Mouse (Mus musculus): ENCODE data around the gene Dusp21. TPM values are rescaled to one million over a fixed set of nuclear protein-coding genes. Genes with fewer than 3 reads are reported as not detected.

The Dusp21 gene
- total RNA-seq, 2 experiments from 2014 or later, result not detected

DNA sequence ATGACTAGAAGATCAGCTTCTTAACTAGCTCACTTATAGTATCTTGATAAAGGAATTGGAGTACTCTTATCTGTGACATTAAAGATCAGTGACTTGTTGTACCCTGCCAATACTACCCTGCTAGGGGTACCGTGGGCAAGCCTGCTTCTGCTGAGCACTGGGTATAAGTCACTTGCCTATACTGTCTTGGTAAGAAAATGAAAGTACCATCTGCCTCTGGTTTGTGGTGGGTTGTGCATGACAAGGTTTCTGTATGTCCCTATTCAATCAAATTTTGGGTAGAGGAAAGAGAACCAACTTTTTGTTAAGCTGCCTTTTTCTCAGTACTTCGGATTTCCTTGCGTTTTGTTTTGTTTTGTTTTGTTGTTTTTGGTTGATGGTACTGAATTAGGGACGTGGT lies 32.1 kb downstream of the Dusp21 start:
- intact Hi-C loops (cut with DNase I), result no loop called here
- no peak for TF ChIP-seq CTCF (IDR thresholded peaks at IDR 0.05)
- no peak for DNase-seq (ENCODE audit: extremely low spot score in 1 of 2, low spot score in 2 of 2)
- Histone ChIP-seq H3K4me3 (no peak overlapping the region), H3K27ac (no peak overlapping the region)

DNA sequence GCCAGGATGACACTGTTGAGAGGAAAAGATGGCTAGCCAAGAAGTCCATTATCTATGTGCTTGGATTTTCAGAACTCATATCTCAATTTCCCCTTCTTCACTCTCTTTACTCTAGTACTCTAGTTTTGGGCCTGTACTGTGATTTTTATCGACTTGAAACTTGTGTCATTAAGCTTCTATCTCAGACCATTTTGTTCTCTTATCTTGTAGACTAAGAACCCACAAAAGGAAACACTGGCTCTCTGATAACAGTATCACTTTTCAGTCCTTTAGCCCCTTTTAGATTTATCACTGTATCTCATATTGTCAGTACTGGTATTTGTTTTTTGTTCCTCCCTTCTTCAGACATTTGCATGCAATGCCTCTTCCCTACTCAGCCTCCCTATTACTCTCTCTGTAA lies 33.8 kb downstream of the Dusp21 start:
- Histone ChIP-seq H3K4me3 (no peak overlapping the region), H3K27ac (no peak overlapping the region)
- TF ChIP-seq CTCF (IDR thresholded peaks at IDR 0.05), result no peak
- intact Hi-C loops (cut with DNase I), result no loop called here
- DNase-seq (ENCODE audit: extremely low spot score in 1 of 2, low spot score in 2 of 2), result no peak

DNA sequence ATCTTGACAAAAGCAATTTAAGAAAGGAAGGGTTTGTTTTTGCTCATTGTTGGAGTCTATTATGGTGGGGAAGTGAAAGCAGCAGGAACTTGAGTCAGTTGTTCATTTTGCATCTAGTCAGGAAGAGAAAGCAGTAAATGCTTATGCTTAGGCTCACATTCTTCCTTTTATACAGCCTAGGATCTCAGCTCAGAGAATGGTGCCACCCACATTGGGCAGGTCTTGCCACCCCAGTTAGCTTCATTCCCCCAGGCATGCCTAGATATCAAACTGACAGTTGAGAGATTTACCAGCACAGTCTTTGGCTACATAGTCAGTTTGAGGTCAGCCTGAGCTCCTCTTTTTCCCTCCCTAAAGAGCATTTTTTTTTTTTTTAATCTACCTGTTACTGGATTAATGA lies 41.5 kb downstream of the Dusp21 start:
- Histone ChIP-seq H3K27ac (no peak overlapping the region), H3K4me3 (no peak overlapping the region)
- TF ChIP-seq CTCF (IDR thresholded peaks at IDR 0.05), result no peak
- intact Hi-C loops (cut with DNase I), result no loop called here
- no peak for DNase-seq (ENCODE audit: extremely low spot score in 1 of 2, low spot score in 2 of 2)

DNA sequence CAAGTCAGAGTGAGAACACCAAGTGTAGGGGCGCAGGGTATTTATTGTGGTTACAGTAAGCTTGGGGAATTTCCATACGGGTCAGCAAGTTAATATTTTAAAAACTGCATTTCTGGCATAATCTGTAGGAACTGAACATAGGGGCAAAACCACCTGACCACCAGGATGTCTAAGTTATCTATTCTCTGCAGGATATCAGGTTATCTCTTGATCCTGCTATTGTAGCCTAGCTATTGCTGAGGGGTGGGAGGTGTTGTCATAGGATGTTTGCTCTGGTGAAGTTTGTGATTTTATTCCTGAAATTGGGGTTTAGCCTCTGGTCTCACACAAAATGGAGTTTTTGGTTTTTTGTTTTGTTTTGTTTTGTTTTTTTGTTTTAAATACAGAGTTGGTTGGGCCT lies 42.6 kb downstream of the Dusp21 start:
- TF ChIP-seq CTCF (IDR thresholded peaks at IDR 0.05), result no peak
- H3K27ac ChIP-seq, result no peak overlapping the region
- DNase-seq (ENCODE audit: extremely low spot score in 1 of 2, low spot score in 2 of 2), result no peak
- no peak overlapping the region for H3K4me3 ChIP-seq
- intact Hi-C loops (cut with DNase I), result no loop called here

Other genes with a start within 250 kb of the Dusp21 start
- 10 to 100 TPM; 45.8 to 47.7 TPM for gene Kdm6a, start 16.7 kb downstream of the Dusp21 start, total RNA-seq (2021)

Measured in left cerebral cortex, adult 2 months (tissue).